Mouse (Mus musculus) retina, adult 2 months (tissue): ENCODE results near the gene Acbd6.

ENCODE experiments used
- DNase-seq: peaks from one replicate; pipeline ENCODE4 v3.0.0-alpha.2; 2012; ENCODE audit warnings: low read depth, low spot score

The Acbd6 gene

DNA sequence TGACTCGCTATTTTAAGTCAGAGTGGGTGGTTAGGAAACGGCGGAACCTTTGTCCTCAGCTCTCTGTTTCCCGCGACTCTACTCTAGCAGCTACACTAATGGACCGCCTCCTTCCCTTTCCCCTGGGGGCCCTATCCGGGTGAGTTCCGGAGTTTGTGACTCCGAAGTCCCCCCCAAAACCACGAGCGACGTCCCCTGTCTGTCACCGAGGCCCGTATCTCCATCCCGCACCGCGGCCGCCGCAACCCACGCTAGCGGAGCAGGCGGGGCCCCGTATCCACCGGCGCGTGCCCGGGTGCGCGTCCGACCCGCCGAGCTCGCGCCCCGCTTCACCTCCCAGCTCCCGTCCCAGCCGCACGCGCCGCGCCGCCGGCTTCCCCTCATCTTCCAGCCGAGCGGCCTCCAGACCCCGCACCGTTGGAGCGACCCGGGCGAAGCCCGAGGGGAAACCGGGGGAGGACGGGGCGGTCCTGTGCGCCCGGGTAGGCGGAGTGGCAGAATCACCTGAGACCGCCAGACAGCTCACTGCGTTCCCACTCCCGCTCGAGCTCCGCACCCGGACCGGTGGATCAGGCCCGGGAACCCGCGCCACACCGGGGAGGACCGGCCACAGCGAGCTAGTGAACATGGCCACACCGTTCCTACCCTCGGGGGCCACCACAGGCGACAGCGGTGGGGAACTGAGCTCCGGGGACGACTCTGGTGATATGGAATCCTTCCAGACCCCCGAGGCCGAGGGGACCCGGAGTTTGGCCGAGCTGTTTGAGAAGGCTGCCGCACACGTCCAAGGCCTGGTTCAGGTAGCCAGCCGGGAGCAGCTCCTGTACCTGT is at the start of gene Acbd6:
Gene Acbd6 (plus strand): TSS at position 109 of the 831 bp plus-strand sequence.
- peak; percentile 41 for DNase-seq

DNA sequence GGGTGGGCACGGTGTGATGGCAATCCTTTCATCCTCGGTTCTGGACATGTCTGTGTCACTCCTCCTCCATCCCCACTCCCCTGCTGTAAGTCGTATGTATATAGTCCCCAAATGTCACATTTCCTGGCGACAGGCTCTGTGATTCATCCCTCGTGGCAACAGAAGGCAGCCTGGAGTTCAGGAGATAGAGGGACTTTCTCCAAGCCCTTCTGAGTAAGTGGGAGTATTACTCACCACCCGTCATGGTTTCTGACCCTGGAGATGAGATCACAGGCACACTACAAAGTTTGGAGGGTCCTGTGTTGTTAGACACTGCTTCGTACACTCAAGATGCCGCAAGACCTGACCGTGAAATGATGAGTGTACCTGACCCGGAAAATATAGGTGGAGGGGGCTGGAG is 47.7 kb upstream of the Acbd6 start:
- no peak for DNase-seq

DNA sequence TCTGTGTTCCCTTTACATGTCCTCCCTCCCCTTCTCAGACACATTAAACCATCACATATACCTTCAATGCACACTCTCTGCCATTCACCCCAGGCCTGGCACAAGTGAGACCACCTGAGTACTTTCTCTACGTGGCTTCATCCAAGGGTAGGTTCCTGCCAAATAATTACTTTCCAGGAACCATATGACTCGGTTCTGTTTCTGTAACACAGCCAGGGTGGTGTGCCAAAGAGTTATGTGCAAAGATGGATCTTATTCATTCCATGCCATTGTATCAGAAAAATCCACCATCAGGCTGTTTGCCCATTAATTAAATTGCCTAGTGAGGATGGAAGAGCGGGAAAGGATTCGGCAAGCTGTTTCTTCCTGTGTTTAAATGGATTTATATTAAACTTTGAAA is 42.1 kb upstream of the Acbd6 start:
- DNase-seq = no peak

- peak; percentile 30 for DNase-seq
Observed at GRCm38 (mm10) chr1:155516594-155516993, 41.3 kb upstream of the Acbd6 start.

- DNase-seq = no peak
Observed at GRCm38 (mm10) chr1:155517060-155517459, 40.9 kb upstream of the Acbd6 start.

DNA sequence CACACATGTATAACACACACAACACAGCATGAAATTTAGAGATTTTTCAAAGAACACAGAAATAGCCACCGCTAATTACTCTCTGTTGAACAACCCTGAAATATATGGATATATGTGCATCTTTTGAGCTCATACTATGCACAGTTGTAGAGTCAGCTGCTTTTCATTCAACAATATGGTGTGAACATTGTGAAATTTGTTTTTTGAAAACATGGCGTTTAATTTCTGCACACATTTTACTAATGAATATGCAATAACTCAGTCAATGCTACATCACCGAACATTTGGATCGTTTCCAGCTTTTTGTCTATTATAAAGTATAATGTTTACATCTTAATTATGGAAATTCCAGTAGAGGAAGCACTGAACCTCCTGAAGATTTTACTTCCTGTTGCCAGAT is 37.6 kb upstream of the Acbd6 start:
- no peak for DNase-seq

GRCm38 (mm10) chr1:155522493-155522892 is 35.4 kb upstream of the Acbd6 start:
- DNase-seq = no peak

DNA sequence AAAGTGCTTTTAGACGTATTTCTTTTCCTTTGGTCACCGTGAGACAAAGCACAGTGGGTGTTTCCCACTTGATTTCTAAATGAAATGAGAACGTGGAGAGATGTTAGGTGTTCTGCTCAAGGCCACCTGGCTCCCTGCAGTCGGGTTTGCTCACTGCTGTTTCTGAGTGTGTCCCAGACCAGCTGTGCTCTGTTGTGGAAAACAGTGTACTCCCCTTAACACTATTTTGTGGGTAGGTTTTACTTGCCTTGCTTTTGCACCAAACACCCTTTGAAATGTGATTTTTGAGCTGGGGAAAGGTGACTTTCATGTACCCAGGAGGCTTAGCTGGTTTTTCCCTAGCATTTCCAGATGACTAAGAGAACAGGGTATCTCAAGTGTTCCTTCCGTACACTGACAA is 31.7 kb upstream of the Acbd6 start:
- no peak for DNase-seq

- DNase-seq = no peak
Observed at GRCm38 (mm10) chr1:155527027-155527786, 30.7 kb upstream of the Acbd6 start.

GRCm38 (mm10) chr1:155527787-155528158 is 30.1 kb upstream of the Acbd6 start:
- no peak for DNase-seq

GRCm38 (mm10) chr1:155528405-155529119 is 29.4 kb upstream of the Acbd6 start:
- DNase-seq = no peak

DNA sequence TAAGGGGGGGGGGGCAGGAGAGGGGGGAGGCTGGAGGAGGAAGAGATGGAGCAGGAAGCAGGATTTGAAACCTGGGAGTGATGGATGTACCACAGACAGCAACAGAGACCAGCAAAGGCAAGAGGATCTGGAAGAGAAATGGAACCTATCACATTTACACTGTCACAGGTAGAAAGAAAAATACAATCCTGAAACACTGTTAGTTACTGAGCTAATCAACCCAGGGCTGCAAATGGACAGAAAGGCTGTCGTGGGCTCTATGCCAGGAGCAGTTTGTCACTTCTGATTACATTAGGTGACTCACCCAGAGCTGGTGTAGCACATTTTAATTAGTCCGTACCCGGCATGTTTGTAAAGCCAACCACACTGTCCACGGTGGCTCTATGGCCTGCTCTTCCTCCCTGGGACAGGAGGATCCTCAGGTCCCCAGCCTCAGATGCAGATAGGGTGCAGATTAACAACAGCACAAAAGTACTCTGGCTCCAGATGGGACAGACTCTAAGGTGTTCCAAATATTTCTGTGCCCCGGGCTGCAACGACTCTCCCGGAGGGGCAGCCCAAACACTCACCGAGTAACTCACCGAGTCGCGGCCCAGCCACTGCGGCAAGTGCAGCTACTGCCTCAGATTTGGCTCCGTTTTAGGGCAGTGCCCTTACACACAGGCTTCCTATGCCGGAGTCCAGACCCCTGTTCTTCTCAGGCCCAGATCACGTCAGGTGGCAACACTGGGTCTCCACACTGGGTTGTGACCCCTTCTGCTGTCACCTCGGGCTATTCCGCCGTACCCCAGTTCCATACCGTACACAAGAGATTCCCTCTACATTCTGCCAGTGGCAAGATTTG is 28.6 kb upstream of the Acbd6 start:
- no peak for DNase-seq

DNA sequence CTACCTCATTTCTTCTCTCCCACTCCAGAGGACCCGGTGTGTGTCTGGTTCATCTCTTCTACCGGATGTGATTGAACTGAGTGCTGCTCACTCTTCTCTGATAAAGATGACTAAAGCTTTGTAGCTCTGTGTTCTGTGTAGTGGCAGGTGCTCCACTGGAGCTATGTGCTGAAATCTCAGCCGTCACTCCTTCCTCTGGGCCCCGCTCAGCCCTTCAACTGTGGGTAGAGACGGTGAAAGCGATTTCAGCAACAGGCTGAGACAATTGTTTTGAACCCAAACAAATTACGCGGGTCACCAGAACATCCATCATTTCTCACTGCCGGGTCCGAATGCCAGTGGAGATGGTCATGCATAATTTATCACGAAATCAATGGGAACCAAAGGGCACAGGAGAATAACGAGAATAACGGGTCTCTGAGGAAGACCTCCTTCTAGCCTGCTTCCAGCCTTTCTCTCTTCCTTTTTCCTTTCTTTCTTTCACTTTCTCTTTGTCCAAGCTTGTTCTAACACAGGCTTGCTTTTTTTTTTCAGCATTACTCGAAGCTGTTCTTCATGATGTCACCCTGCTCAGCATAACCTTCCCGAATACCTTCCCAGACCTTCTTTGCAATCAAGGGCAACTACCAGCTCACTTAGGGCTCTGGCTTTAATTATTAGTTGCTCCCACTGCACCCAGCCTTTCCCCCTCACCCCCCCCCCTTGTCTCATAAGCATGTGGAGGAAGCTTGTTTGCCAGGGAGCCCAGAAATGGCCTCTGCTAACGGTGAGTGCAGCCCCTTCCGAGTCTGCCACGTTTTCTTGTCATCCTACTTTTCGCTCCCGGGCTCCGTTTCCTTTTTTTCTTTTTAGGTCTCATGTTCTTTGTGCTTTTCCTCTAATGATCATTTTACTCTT is 27.1 kb upstream of the Acbd6 start:
- no peak for DNase-seq

DNA sequence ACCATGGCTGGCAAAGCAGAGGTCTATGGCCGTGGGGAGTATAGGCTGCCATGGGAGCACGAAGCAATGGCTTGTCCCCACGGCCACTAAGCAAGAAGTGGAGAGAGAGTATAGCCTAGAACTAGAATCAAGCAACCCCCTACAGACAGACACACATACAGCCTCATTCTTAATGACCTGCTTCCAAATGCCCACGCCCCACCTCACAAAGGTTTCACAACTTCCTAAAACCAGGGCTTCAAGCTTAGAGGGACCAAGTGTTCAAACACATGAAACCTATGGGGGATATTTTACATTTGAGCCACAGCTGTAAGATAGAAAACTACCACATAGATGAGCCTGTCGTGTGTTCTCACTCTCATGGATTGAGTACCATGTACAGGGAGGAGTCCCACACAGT is 25.5 kb upstream of the Acbd6 start:
- DNase-seq = no peak

GRCm38 (mm10) chr1:155532833-155533688 is 24.9 kb upstream of the Acbd6 start:
- no peak for DNase-seq

- no peak for DNase-seq
Observed at GRCm38 (mm10) chr1:155533689-155533965, 24.3 kb upstream of the Acbd6 start.

DNA sequence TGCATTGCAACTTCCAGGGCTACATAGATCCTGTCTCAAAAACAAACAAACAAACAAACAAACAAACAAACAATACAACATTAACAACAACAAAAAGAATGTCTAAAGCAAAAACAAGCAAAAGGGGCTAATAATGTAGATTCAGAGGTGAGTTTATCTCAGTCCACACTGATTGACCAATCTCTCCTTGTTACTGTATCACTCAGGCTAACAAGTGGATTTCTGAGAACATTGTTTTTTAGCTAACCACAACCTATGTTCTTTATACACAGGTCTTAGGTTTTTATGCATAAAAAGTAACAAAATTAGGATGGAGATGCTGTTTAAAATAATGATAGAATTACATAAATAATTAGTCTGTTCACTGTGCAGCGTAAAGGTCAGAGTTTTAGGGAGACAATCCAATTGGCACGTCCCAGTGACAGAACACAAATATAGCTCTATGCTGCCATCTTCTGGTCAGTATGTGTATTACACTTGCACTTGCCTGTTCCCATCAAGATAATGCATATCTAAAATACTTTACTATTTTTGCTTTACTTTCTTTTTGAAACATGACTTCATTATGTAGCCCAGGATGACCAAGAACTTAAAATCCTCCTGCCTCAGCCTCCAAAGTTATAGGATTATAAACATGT is 20.8 kb upstream of the Acbd6 start:
- DNase-seq = no peak

DNA sequence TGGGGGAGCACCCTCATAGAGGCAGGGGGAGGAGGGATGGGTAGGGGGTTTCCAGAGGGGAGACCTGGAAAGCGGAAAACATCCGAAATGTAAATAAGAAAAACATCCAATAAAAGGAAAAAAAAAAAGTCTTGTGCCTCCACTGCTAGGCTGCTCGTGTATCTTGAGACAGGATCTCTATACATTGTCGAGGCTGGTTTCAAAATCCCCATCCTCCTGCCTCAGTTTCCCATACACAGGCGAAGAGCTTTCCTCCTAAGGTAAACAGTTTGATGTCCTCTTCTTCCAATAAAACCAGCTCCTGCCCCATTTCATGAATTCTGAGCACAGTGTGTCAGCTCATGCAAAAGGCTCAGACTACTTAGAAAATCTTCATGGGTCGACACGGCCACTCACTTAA is 19.9 kb upstream of the Acbd6 start:
- no peak for DNase-seq

GRCm38 (mm10) chr1:155557642-155558011 is 293 bp upstream of the Acbd6 start:
- DNase-seq = no peak
